Mouse (Mus musculus): ENCODE data around the gene Rbms3. TPM values are rescaled to one million over a fixed set of nuclear protein-coding genes. Genes with fewer than 3 reads are reported as not detected.

Rbms3 gene
- polyA plus RNA-seq, 1 experiment, result 16.5 TPM

GRCm38 (mm10) chr9:117571186-117571855, 58.4 kb downstream of the Rbms3 start:
- TF ChIP-seq CTCF (conservative IDR thresholded peaks at IDR 0.05; ENCODE audit: insufficient read depth, insufficient read length, low read depth, low read length) (no peak), POLR2A (IDR thresholded peaks at IDR 0.05; ENCODE audit: low read depth, low read length) (no peak)
- DNase-seq, result peak; percentile 74
- Histone ChIP-seq H3K27me3 (replicated peaks; ENCODE audit: control insufficient read depth, insufficient read depth, low read length) (no peaks in the 10 kb centered on the region), H3K4me1 (ENCODE audit: control insufficient read depth, insufficient read depth, low read length) (peaks cover 4% of the 10 kb centered on the region), H3K4me3 (ENCODE audit: insufficient read depth, low read depth, low read length) (no peak overlapping the region), H3K27ac (ENCODE audit: insufficient read depth, low read depth, low read length) (no peak overlapping the region), H3K36me3 (ENCODE audit: control insufficient read depth, insufficient read depth, low read length) (no peaks in the 10 kb centered on the region)
- WGBS, result 37% methylated on average over 5 of the region's 5 CpGs

- Histone ChIP-seq H3K4me1 (ENCODE audit: control insufficient read depth, insufficient read depth, low read length) (peaks cover 4% of the 10 kb centered on the region), H3K27me3 (replicated peaks; ENCODE audit: control insufficient read depth, insufficient read depth, low read length) (no peaks in the 10 kb centered on the region), H3K4me3 (ENCODE audit: insufficient read depth, low read depth, low read length) (no peak overlapping the region), H3K36me3 (ENCODE audit: control insufficient read depth, insufficient read depth, low read length) (no peaks in the 10 kb centered on the region), H3K27ac (ENCODE audit: insufficient read depth, low read depth, low read length) (no peak overlapping the region)
- no peak for TF ChIP-seq CTCF (conservative IDR thresholded peaks at IDR 0.05; ENCODE audit: insufficient read depth, insufficient read length, low read depth, low read length)
- no peak for TF ChIP-seq POLR2A (IDR thresholded peaks at IDR 0.05; ENCODE audit: low read depth, low read length)
- 85% methylated on average over 7 of the region's 7 CpGs for WGBS
- no peak for DNase-seq
Measured at GRCm38 (mm10) chr9:117570240-117570821, 59.4 kb downstream of the Rbms3 start.

GRCm38 (mm10) chr9:117566293-117566692, 63.4 kb downstream of the Rbms3 start:
- TF ChIP-seq POLR2A (IDR thresholded peaks at IDR 0.05; ENCODE audit: low read depth, low read length) (no peak), CTCF (conservative IDR thresholded peaks at IDR 0.05; ENCODE audit: insufficient read depth, insufficient read length, low read depth, low read length) (peak; percentile 25; the same call in 1 of the 2 replicates)
- Histone ChIP-seq H3K27ac (ENCODE audit: insufficient read depth, low read depth, low read length) (no peak overlapping the region), H3K36me3 (ENCODE audit: control insufficient read depth, insufficient read depth, low read length) (no peaks in the 10 kb centered on the region), H3K27me3 (replicated peaks; ENCODE audit: control insufficient read depth, insufficient read depth, low read length) (no peaks in the 10 kb centered on the region), H3K4me1 (ENCODE audit: control insufficient read depth, insufficient read depth, low read length) (peaks cover 4% of the 10 kb centered on the region), H3K4me3 (ENCODE audit: insufficient read depth, low read depth, low read length) (no peak overlapping the region)
- 34% methylated on average over 10 of the region's 10 CpGs for WGBS
- DNase-seq, result peak; percentile 38

- Histone ChIP-seq H3K4me3 (ENCODE audit: insufficient read depth, low read depth, low read length) (no peak overlapping the region), H3K27me3 (replicated peaks; ENCODE audit: control insufficient read depth, insufficient read depth, low read length) (no peaks in the 10 kb centered on the region), H3K27ac (ENCODE audit: insufficient read depth, low read depth, low read length) (no peak overlapping the region), H3K36me3 (ENCODE audit: control insufficient read depth, insufficient read depth, low read length) (no peaks in the 10 kb centered on the region), H3K4me1 (ENCODE audit: control insufficient read depth, insufficient read depth, low read length) (no peaks in the 10 kb centered on the region)
- no peak for DNase-seq
- no peak for TF ChIP-seq CTCF (conservative IDR thresholded peaks at IDR 0.05; ENCODE audit: insufficient read depth, insufficient read length, low read depth, low read length)
- TF ChIP-seq POLR2A (IDR thresholded peaks at IDR 0.05; ENCODE audit: low read depth, low read length), result no peak
- 66% methylated on average over 5 of the region's 5 CpGs for WGBS
Measured at GRCm38 (mm10) chr9:117558562-117558961, 71.2 kb downstream of the Rbms3 start.

- no peak for DNase-seq
- Histone ChIP-seq H3K27ac (ENCODE audit: insufficient read depth, low read depth, low read length) (no peak overlapping the region), H3K27me3 (replicated peaks; ENCODE audit: control insufficient read depth, insufficient read depth, low read length) (no peaks in the 10 kb centered on the region; the same call in 1 of the 2 replicates), H3K36me3 (ENCODE audit: control insufficient read depth, insufficient read depth, low read length) (no peaks in the 10 kb centered on the region), H3K4me1 (ENCODE audit: control insufficient read depth, insufficient read depth, low read length) (no peaks in the 10 kb centered on the region), H3K4me3 (ENCODE audit: insufficient read depth, low read depth, low read length) (no peak overlapping the region)
- TF ChIP-seq CTCF (conservative IDR thresholded peaks at IDR 0.05; ENCODE audit: insufficient read depth, insufficient read length, low read depth, low read length) (no peak), POLR2A (IDR thresholded peaks at IDR 0.05; ENCODE audit: low read depth, low read length) (no peak)
Measured at GRCm38 (mm10) chr9:117554356-117554755, 75.4 kb downstream of the Rbms3 start.

- no peak for TF ChIP-seq POLR2A (IDR thresholded peaks at IDR 0.05; ENCODE audit: low read depth, low read length)
- TF ChIP-seq CTCF (conservative IDR thresholded peaks at IDR 0.05; ENCODE audit: insufficient read depth, insufficient read length, low read depth, low read length), result no peak
- H3K4me1 ChIP-seq (ENCODE audit: control insufficient read depth, insufficient read depth, low read length), result no peaks in the 10 kb centered on the region
- DNase-seq, result no peak
- no peak overlapping the region for H3K4me3 ChIP-seq (ENCODE audit: insufficient read depth, low read depth, low read length)
- WGBS, result 64% methylated on average over 2 of the region's 2 CpGs
- no peak overlapping the region for H3K27ac ChIP-seq (ENCODE audit: insufficient read depth, low read depth, low read length)
- no peaks in the 10 kb centered on the region for H3K27me3 ChIP-seq (replicated peaks; ENCODE audit: control insufficient read depth, insufficient read depth, low read length)
- H3K36me3 ChIP-seq (ENCODE audit: control insufficient read depth, insufficient read depth, low read length), result no peaks in the 10 kb centered on the region
Measured at GRCm38 (mm10) chr9:117529281-117529680, 100.4 kb downstream of the Rbms3 start.

GRCm38 (mm10) chr9:117508941-117509340, 120.8 kb downstream of the Rbms3 start:
- 56% methylated on average over 11 of the region's 11 CpGs for WGBS
- TF ChIP-seq POLR2A (IDR thresholded peaks at IDR 0.05; ENCODE audit: low read depth, low read length) (no peak), CTCF (conservative IDR thresholded peaks at IDR 0.05; ENCODE audit: insufficient read depth, insufficient read length, low read depth, low read length) (no peak)

More at GRCm38 (mm10) chr9:117508941-117509340, 120.8 kb downstream of the Rbms3 start:
- Histone ChIP-seq H3K27me3 (replicated peaks; ENCODE audit: control insufficient read depth, insufficient read depth, low read length) (no peaks in the 10 kb centered on the region), H3K4me3 (ENCODE audit: insufficient read depth, low read depth, low read length) (no peak overlapping the region), H3K4me1 (ENCODE audit: control insufficient read depth, insufficient read depth, low read length) (no peaks in the 10 kb centered on the region), H3K36me3 (ENCODE audit: control insufficient read depth, insufficient read depth, low read length) (no peaks in the 10 kb centered on the region), H3K27ac (ENCODE audit: insufficient read depth, low read depth, low read length) (no peak overlapping the region)
- no peak for DNase-seq
